Mouse (Mus musculus) left cerebral cortex, adult 18-20 months (tissue): Measurements from ENCODE around the gene Ndufab1. TPM values are rescaled to one million over a fixed set of nuclear protein-coding genes. Genes with fewer than 3 reads are reported as not detected.

ENCODE experiments used
- DNase-seq, 2 experiments: peaks; one replicate each; pipeline ENCODE4 v3.0.0; 2021 to 2022; ENCODE audit warnings: low spot score in 2 of 2, mixed read lengths in 1 of 2
- total RNA-seq, 2 experiments: library from RNA; stranded (reverse); gene quantifications; 2 replicates each; pipeline ENCODE4 v1.2.3; 2021

Gene Ndufab1
- total RNA-seq, 2 experiments from 2014 or later = 290 to 310 TPM

GRCm38 (mm10) chr7:122074374-122074773 lies 27.3 kb downstream of the Ndufab1 start:
- no peak for DNase-seq

- peak; percentile 10 to 17 for DNase-seq
Measured at GRCm38 (mm10) chr7:122067517-122068381, 33.9 kb downstream of the Ndufab1 start.

GRCm38 (mm10) chr7:122066945-122067516 lies 34.7 kb downstream of the Ndufab1 start, which contains the start of the genes Ubfd1 and Ears2:
Gene Ubfd1, plus strand, starts transcription at chr7:122067175.
Gene Ears2, minus strand, starts transcription at chr7:122067263.
- DNase-seq = peak; percentile 96

- DNase-seq = no peak
Measured at GRCm38 (mm10) chr7:122066102-122066944, 35.4 kb downstream of the Ndufab1 start.

GRCm38 (mm10) chr7:122065656-122066055 lies 36.0 kb downstream of the Ndufab1 start:
- DNase-seq = no peak

GRCm38 (mm10) chr7:122056633-122057032 lies 45.1 kb downstream of the Ndufab1 start:
- no peak for DNase-seq

- no peak for DNase-seq
Measured at GRCm38 (mm10) chr7:122050834-122051233, 50.9 kb downstream of the Ndufab1 start.

- no peak for DNase-seq
Measured at GRCm38 (mm10) chr7:122048191-122048590, 53.5 kb downstream of the Ndufab1 start.

- no peak for DNase-seq
Measured at GRCm38 (mm10) chr7:122046813-122047212, 54.9 kb downstream of the Ndufab1 start.

GRCm38 (mm10) chr7:122045711-122046110 lies 56.0 kb downstream of the Ndufab1 start:
- DNase-seq = no peak

GRCm38 (mm10) chr7:122045181-122045634 lies 56.5 kb downstream of the Ndufab1 start:
- DNase-seq = peak; percentile 11 to 38

GRCm38 (mm10) chr7:122044106-122044505 lies 57.6 kb downstream of the Ndufab1 start:
- DNase-seq = no peak

Other genes with a start within 250 kb of the Ndufab1 start
- not detected for gene Scnn1b, start 236.8 kb downstream of the Ndufab1 start, total RNA-seq
- 10 to 100 TPM; 44.3 to 46.2 TPM for gene Cog7, start 120.2 kb downstream of the Ndufab1 start, total RNA-seq
- gene Gga2, start 80.7 kb downstream of the Ndufab1 start, total RNA-seq = 10 to 100 TPM; 30.5 to 32.5 TPM
- 10 to 100 TPM; 56.5 to 66.8 TPM for gene Ubfd1, start 34.7 kb downstream of the Ndufab1 start, total RNA-seq
- 1 to 10 TPM; 8.2 to 9.3 TPM for gene Ears2, start 34.6 kb downstream of the Ndufab1 start, total RNA-seq
- 1 to 10 TPM; 1.1 to 1.7 TPM for gene Palb2, start 31.1 kb upstream of the Ndufab1 start, total RNA-seq
- gene Dctn5, start 31.2 kb upstream of the Ndufab1 start, total RNA-seq = 10 to 100 TPM; 89.5 to 95.1 TPM
- 1 to 10 TPM; 1.0 to 1.4 TPM for gene Plk1, start 57.6 kb upstream of the Ndufab1 start, total RNA-seq
- under 1 TPM; 0.40 to 0.67 TPM for gene Ern2, start 84.3 kb upstream of the Ndufab1 start, total RNA-seq
- gene Chp2, start 117.6 kb upstream of the Ndufab1 start, total RNA-seq = 1 to 10 TPM; 4.3 to 4.6 TPM
- gene Prkcb, start 186.9 kb upstream of the Ndufab1 start, total RNA-seq = 100 to 1,000 TPM; 871 to 890 TPM